Mouse (Mus musculus) intestine, embryonic 14.5 days (tissue): Measurements from ENCODE around the gene Tubgcp4. TPM values are rescaled to one million over a fixed set of nuclear protein-coding genes. Genes with fewer than 3 reads are reported as not detected.
"Not testable (repeated sequence)": the region's sequence is repeated elsewhere in the genome, so short reads cannot be mapped to it uniquely, and the experiment has no call there.

ENCODE experiments used
- ATAC-seq: fragments of 200-750 bp; cut with Nextera tagmentation; replicated peaks from 2 replicates; pipeline ENCODE4 v1.8.0; 2017; ENCODE audit warnings: low read depth, moderate number of reproducible peaks, moderate TSS enrichment, moderate library complexity; ENCODE audit not compliant: low FRiP score, low TSS enrichment
- DNase-seq: peaks from one replicate; pipeline ENCODE4 v3.0.0-alpha.2; 2018; ENCODE audit warnings: low spot score
- H3K27ac ChIP-seq: fragments of 300-500 bp; sonication (generic); 2 replicates; pipeline ENCODE4 v1.5.1; 2014; ENCODE audit warnings: low read depth, mild to moderate bottlenecking, control low read depth
- H3K27me3 ChIP-seq: fragments of 300-500 bp; sonication (generic); replicated peaks from 2 replicates; pipeline ENCODE4 v1.6.1; 2014; ENCODE audit warnings: low read length, control low read depth; ENCODE audit not compliant: control insufficient read depth, insufficient read depth
- H3K36me3 ChIP-seq: fragments of 300-500 bp; sonication (generic); 2 replicates; pipeline ENCODE4 v1.6.1; 2014; ENCODE audit warnings: low read length, control low read depth; ENCODE audit not compliant: control insufficient read depth, insufficient read depth
- H3K4me1 ChIP-seq: fragments of 300-500 bp; sonication (generic); replicated peaks from 2 replicates; pipeline ENCODE4 v1.6.1; 2014; ENCODE audit warnings: low read length, control low read depth, mixed read lengths; ENCODE audit not compliant: control insufficient read depth, insufficient read depth
- H3K4me2 ChIP-seq: fragments of 300-500 bp; sonication (generic); 2 replicates; pipeline ENCODE4 v1.6.1; 2014; ENCODE audit warnings: low read length
- H3K4me3 ChIP-seq: fragments of 300-500 bp; sonication (generic); 2 replicates; pipeline ENCODE4 v1.5.1; 2014; ENCODE audit warnings: low read depth, low read length, control low read depth, mixed read lengths
- H3K9ac ChIP-seq: fragments of 300-500 bp; sonication (generic); 2 replicates; pipeline ENCODE4 v1.6.1; 2014; ENCODE audit warnings: mild to moderate bottlenecking, low read length
- H3K9me3 ChIP-seq: fragments of 300-500 bp; sonication (generic); 2 replicates; pipeline ENCODE4 v1.6.1; 2016; ENCODE audit warnings: low read length, control low read depth; ENCODE audit not compliant: control insufficient read depth
- WGBS: fragments of 180-500 bp; shearing (Covaris S2); extraction: QIAGEN DNeasy Blood & Tissue Kit; methylation state at CpG from one replicate; pipeline ENCODE4 v1.1.7; 2014; 5-methylcytosine and 5-hydroxymethylcytosine counted together
- polyA plus RNA-seq: library from polyadenylated mRNA; unstranded; fragments of >200 nt; fragmentation: Nextera tagmentation; extraction: Ambion mirVana; gene quantifications from 2 replicates; pipeline ENCODE4 v1.2.1, GENCODE M21; 2014

Tubgcp4 gene
- 51.6 and 58.8 TPM in 2 replicates for polyA plus RNA-seq

GRCm38 (mm10) chr2:121170481-121170971, at the start of gene Tubgcp4:
Gene Tubgcp4 (plus strand): TSS chr2:121170654.
- Histone ChIP-seq H3K27me3 (no peaks in the 10 kb centered on the region), H3K4me3 (peak within 1 kb of the TSS; percentile 94), H3K4me2 (peak within 1 kb of the TSS; percentile 95), H3K36me3 (peaks cover 35% of the 10 kb centered on the region), H3K4me1 (peaks cover 20% of the 10 kb centered on the region), H3K9me3 (no peaks in the 10 kb centered on the region), H3K9ac (peak within 1 kb of the TSS; percentile 82), H3K27ac (peak within 1 kb of the TSS; percentile 82)
- under 1% methylated on average over 38 of the region's 38 CpGs for WGBS
- DNase-seq (no peak), ATAC-seq (peak; percentile 41)

- not testable (repeated sequence) for H3K27me3 ChIP-seq, H3K9ac ChIP-seq, H3K4me3 ChIP-seq, H3K4me2 ChIP-seq, H3K4me1 ChIP-seq, H3K36me3 ChIP-seq, DNase-seq, H3K27ac ChIP-seq, H3K9me3 ChIP-seq, ATAC-seq
- 82% methylated on average over 5 of the region's 5 CpGs for WGBS
Observed at GRCm38 (mm10) chr2:121126302-121126701, 44.2 kb upstream of the Tubgcp4 start.

GRCm38 (mm10) chr2:121127536-121127935, 42.9 kb upstream of the Tubgcp4 start:
- no peak overlapping the region for H3K4me2 ChIP-seq
- 69% methylated on average over 1 of the region's 1 CpGs for WGBS
- no peak overlapping the region for H3K9ac ChIP-seq
- H3K9me3 ChIP-seq = no peaks in the 10 kb centered on the region
- DNase-seq (no peak), ATAC-seq (no peak)
- H3K27me3 ChIP-seq = no peaks in the 10 kb centered on the region
- H3K27ac ChIP-seq = no peak overlapping the region
- H3K36me3 ChIP-seq = no peaks in the 10 kb centered on the region
- no peaks in the 10 kb centered on the region for H3K4me1 ChIP-seq
- H3K4me3 ChIP-seq = no peak overlapping the region

DNA sequence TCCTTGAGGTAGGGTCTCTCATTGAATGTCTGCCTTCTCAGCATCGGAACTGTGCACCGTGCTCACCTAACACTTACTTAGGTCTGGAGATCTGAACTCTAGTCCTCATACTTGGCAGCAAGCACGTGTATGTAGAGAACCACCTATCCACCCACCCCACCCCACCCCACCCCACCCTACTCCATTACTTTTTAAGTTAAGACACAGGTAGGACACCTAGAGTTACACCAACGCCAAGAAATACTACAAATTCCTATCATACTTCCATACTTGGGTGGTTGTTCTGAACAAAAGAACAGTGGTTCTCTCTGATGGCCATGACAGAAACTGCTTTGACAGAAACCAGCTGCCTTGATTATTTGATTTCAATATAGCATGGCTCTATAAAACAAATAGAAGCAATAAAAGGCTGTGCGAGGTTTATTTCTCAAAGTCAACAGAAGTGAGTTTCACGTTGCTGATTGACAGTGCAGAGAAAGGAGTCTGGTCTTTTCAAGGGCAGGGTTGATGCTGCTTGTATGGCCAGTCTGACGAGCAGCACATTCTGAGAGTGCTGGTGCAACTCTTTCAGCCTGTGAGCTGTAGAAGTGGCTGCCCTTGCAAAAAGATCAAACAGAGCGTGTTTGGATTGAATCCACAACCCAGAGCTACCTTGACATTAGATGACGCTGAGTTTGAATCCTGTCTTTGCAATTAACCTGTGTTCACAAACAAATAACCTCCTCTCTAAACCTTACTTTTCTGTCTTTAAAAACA, 41.4 kb upstream of the Tubgcp4 start:
- ATAC-seq = no peak
- no peak for DNase-seq

DNA sequence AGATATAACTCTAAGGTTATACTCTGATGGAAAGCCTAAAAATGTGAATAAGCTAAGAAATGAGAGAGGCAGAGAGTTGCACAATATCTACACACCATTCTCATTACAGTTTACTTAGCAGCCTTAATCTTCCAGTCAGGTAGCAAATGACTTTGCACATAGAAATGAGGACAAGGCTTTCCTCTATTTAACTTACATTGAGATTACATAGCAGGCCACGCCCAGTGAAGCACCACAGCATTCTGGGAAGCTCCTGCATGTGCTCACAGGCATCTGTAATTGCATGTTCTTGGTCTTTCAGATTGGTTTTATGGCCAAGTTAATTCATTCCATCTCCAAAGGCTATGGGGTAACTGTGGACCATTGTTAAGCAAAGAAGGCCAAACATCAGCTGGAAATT, 37.6 kb upstream of the Tubgcp4 start:
- no peaks in the 10 kb centered on the region for H3K36me3 ChIP-seq

More for the DNA sequence above, 41.4 kb upstream of the Tubgcp4 start:
- Histone ChIP-seq H3K27me3 (no peaks in the 10 kb centered on the region), H3K4me2 (no peak overlapping the region), H3K27ac (no peak overlapping the region), H3K4me3 (no peak overlapping the region), H3K36me3 (no peaks in the 10 kb centered on the region), H3K4me1 (no peaks in the 10 kb centered on the region), H3K9ac (no peak overlapping the region), H3K9me3 (no peaks in the 10 kb centered on the region)
- 53% methylated on average over 9 of the region's 9 CpGs for WGBS

GRCm38 (mm10) chr2:121137371-121137770, 33.1 kb upstream of the Tubgcp4 start:
- Histone ChIP-seq H3K9ac (no peak overlapping the region), H3K4me1 (peaks cover 19% of the 10 kb centered on the region), H3K36me3 (peaks cover 10% of the 10 kb centered on the region), H3K4me3 (no peak overlapping the region), H3K9me3 (peaks cover 6% of the 10 kb centered on the region; the same call in 1 of the 2 replicates), H3K27me3 (no peaks in the 10 kb centered on the region), H3K27ac (no peak overlapping the region), H3K4me2 (no peak overlapping the region)
- DNase-seq (no peak), ATAC-seq (no peak)
- 98% methylated on average over 4 of the region's 4 CpGs for WGBS

More for the DNA sequence above, 37.6 kb upstream of the Tubgcp4 start:
- Histone ChIP-seq H3K9ac (no peak overlapping the region), H3K4me3 (no peak overlapping the region), H3K27ac (no peak overlapping the region), H3K27me3 (no peaks in the 10 kb centered on the region), H3K4me1 (no peaks in the 10 kb centered on the region), H3K9me3 (no peaks in the 10 kb centered on the region), H3K4me2 (no peak overlapping the region)
- DNase-seq = no peak
- ATAC-seq = no peak
- 65% methylated on average over 1 of the region's 1 CpGs for WGBS

DNA sequence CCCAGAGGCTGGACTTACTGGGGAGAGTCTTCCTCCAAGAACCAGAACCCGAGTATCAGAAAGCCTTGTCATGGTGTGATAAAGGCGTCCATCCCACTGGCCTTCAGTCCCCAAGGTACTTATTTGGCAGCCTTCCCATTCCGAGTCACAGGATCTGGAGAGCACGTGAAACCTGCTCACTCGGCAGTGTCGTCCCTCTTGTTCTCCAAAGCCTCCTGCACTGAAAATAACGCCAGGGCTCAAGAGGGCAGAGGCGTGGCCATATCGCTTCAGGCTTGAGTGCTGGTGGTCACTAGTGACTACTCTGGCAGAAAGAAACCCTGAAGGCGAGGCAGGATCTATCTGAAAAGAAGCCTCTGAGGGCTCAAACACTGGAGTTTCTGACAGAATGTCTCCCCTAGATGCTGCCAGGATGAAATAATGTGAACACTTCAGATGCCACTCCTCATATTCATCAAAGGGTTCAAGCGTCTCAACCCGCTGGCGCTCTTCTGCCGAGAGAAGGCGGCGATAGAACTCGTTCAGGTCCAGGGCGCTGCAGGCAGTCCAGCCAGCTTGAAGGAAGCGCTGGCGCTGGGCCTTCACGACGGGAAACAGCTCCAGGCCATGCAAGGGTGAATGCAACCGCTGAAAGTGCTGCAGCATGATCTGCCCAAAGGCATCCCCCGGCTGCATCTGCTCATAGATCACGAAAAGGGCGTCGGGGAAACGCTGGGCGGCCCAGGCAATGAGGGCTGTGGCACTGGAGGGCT, 31.0 kb upstream of the Tubgcp4 start:
- Histone ChIP-seq H3K27me3 (no peaks in the 10 kb centered on the region), H3K9me3 (peaks cover 6% of the 10 kb centered on the region; the same call in 1 of the 2 replicates), H3K4me2 (peak overlapping the region; percentile 82), H3K9ac (peak overlapping the region; percentile 89), H3K36me3 (peaks cover 14% of the 10 kb centered on the region), H3K4me1 (peaks cover 19% of the 10 kb centered on the region), H3K27ac (peak overlapping the region; percentile 99), H3K4me3 (peak overlapping the region; percentile 72)
- WGBS = 53% methylated on average over 29 of the region's 29 CpGs
- DNase-seq (no peak), ATAC-seq (no peak)

GRCm38 (mm10) chr2:121140018-121140882, 30.2 kb upstream of the Tubgcp4 start, which contains the start of the genes Adal and Lcmt2:
Gene Adal (plus strand): TSS chr2:121140428.
Gene Lcmt2 (minus strand): TSS chr2:121140653.
- ATAC-seq = peak; percentile 94
- peaks cover 19% of the 10 kb centered on the region for H3K4me1 ChIP-seq
- peak within 1 kb of the TSS; percentile 72 for H3K4me3 ChIP-seq
- H3K4me2 ChIP-seq = peak within 1 kb of the TSS; percentile 82
- WGBS = 1% methylated on average over 87 of the region's 87 CpGs
- DNase-seq = peak; percentile 96
- no peaks in the 10 kb centered on the region for H3K27me3 ChIP-seq
- H3K9ac ChIP-seq = peak within 1 kb of the TSS; percentile 89
- peaks cover 21% of the 10 kb centered on the region for H3K36me3 ChIP-seq
- H3K9me3 ChIP-seq = peaks cover 6% of the 10 kb centered on the region; the same call in 1 of the 2 replicates
- peak within 1 kb of the TSS; percentile 99 for H3K27ac ChIP-seq
